Mouse (Mus musculus): ENCODE results near the gene Wdfy3. TPM values are rescaled to one million over a fixed set of nuclear protein-coding genes. Genes with fewer than 3 reads are reported as not detected.
"Not testable (repeated sequence)": the region's sequence is repeated elsewhere in the genome, so short reads cannot be mapped to it uniquely, and the experiment has no call there.

Wdfy3 gene
- polyA plus RNA-seq, 1 experiment from 2014 or later = 29.2 TPM

- H3K4me2 ChIP-seq (ENCODE audit: low read depth, low read length, severe bottlenecking) = no peak overlapping the region
- H3K36me3 ChIP-seq (ENCODE audit: control insufficient read depth, insufficient read depth, low read length) = peaks cover 18% of the 10 kb centered on the region; the same call in 1 of the 2 replicates
- H3K4me3 ChIP-seq (ENCODE audit: low read depth, low read length) = no peak overlapping the region
- DNase-seq (ENCODE audit: low spot score) (no peak), ATAC-seq (replicated peaks; ENCODE audit: low FRiP score) (no peak)
- 91% methylated on average over 3 of the region's 3 CpGs for WGBS
- no peak overlapping the region for H3K27ac ChIP-seq (ENCODE audit: low read depth, low read length)
- no peaks in the 10 kb centered on the region for H3K9me3 ChIP-seq (ENCODE audit: control insufficient read depth, low read length)
- no peaks in the 10 kb centered on the region for H3K4me1 ChIP-seq (replicated peaks; ENCODE audit: control insufficient read depth, insufficient read depth, low read length)
- no peak overlapping the region for H3K9ac ChIP-seq (ENCODE audit: low read length)
- no peaks in the 10 kb centered on the region for H3K27me3 ChIP-seq (ENCODE audit: control insufficient read depth, insufficient read depth, low read length)
These were observed 164.1 kb downstream of the Wdfy3 start for GRCm38 (mm10) chr5:101905624-101906023.

DNA sequence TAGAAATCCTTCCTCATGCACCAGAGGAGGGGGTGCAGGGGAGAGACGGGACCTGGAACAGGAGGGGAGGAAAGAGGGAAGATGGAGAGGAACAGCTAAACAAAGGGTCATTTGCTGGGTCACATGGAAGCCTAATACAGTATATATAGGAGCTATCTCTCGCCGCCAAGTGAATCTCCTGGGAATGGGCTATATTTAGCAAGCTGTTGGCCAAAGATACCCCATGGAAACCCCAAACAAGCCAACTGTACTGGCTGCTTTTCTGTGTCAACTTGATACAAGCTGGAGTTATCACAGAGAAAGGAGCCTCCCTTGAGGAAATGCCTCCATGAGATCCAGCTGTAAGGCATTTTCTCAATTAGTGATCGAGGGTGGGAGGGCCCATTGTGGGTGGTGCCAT lies 164.9 kb downstream of the Wdfy3 start:
- not testable (repeated sequence) for H3K4me2 ChIP-seq (ENCODE audit: low read depth, low read length, severe bottlenecking); DNase-seq (ENCODE audit: low spot score); H3K9me3 ChIP-seq (ENCODE audit: control insufficient read depth, low read length); H3K4me3 ChIP-seq (ENCODE audit: low read depth, low read length); H3K4me1 ChIP-seq (replicated peaks; ENCODE audit: control insufficient read depth, insufficient read depth, low read length); ATAC-seq (replicated peaks; ENCODE audit: low FRiP score); H3K27ac ChIP-seq (ENCODE audit: low read depth, low read length); H3K9ac ChIP-seq (ENCODE audit: low read length); H3K27me3 ChIP-seq (ENCODE audit: control insufficient read depth, insufficient read depth, low read length)
- H3K36me3 ChIP-seq (ENCODE audit: control insufficient read depth, insufficient read depth, low read length) = peaks cover 14% of the 10 kb centered on the region; the same call in 1 of the 2 replicates
- 91% methylated on average over 3 of the region's 4 CpGs for WGBS

DNA sequence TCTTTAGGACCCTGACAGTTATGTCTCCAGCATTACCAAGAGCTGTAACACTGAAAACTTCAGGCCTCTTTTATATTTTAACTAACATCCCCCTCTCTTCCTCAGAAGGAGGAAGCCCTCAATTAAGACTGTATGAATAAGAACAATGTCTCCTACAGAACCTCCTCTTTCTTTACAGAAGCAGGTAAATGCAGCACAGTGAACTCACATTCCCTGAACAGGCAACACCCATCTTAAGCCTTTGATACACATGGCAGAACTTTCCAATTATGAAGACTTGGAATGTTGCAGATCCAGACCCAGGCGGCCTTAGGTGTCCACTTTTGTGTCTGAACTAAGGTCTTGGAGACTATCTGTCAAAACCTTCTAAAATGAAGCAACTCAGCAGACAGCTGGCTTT lies 167.0 kb downstream of the Wdfy3 start:
- ATAC-seq (replicated peaks; ENCODE audit: low FRiP score) (no peak), DNase-seq (ENCODE audit: low spot score) (no peak)
- no peaks in the 10 kb centered on the region for H3K4me1 ChIP-seq (replicated peaks; ENCODE audit: control insufficient read depth, insufficient read depth, low read length)
- H3K4me2 ChIP-seq (ENCODE audit: low read depth, low read length, severe bottlenecking) = no peak overlapping the region
- H3K9me3 ChIP-seq (ENCODE audit: control insufficient read depth, low read length) = no peaks in the 10 kb centered on the region
- H3K27me3 ChIP-seq (ENCODE audit: control insufficient read depth, insufficient read depth, low read length) = no peaks in the 10 kb centered on the region
- no peak overlapping the region for H3K4me3 ChIP-seq (ENCODE audit: low read depth, low read length)
- WGBS = 85% methylated on average over 1 of the region's 1 CpGs
- H3K36me3 ChIP-seq (ENCODE audit: control insufficient read depth, insufficient read depth, low read length) = peaks cover 12% of the 10 kb centered on the region; the same call in 1 of the 2 replicates
- H3K9ac ChIP-seq (ENCODE audit: low read length) = no peak overlapping the region
- no peak overlapping the region for H3K27ac ChIP-seq (ENCODE audit: low read depth, low read length)

GRCm38 (mm10) chr5:101899981-101900380 lies 169.7 kb downstream of the Wdfy3 start:
- no peak for ATAC-seq (replicated peaks; ENCODE audit: low FRiP score)

DNA sequence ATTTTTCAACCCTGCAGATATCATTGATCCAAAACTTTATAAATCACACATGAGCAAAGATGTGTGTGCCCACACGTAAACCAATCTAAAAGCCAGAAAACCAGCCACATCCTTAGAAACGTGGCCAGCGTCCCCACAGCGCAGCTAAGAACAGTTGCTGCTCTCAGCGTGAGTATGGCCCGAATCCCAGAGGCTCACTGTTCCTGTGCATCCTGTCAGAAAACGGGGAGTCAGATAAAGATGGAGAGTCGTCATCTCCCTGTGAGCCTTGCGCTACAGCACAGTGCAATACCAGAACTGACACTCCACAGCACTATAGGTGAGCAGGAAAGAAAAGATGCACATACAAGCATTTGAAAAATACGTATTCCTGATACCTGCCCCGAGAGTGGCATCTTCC lies 172.9 kb downstream of the Wdfy3 start:
- ATAC-seq (replicated peaks; ENCODE audit: low FRiP score) = no peak
- no peaks in the 10 kb centered on the region; the same call in 1 of the 2 replicates for H3K36me3 ChIP-seq (ENCODE audit: control insufficient read depth, insufficient read depth, low read length)
- H3K9me3 ChIP-seq (ENCODE audit: control insufficient read depth, low read length) = no peaks in the 10 kb centered on the region
- no peaks in the 10 kb centered on the region for H3K4me1 ChIP-seq (replicated peaks; ENCODE audit: control insufficient read depth, insufficient read depth, low read length)
- no peak overlapping the region for H3K27ac ChIP-seq (ENCODE audit: low read depth, low read length)
- 95% methylated on average over 11 of the region's 11 CpGs for WGBS
- H3K4me2 ChIP-seq (ENCODE audit: low read depth, low read length, severe bottlenecking) = no peak overlapping the region
- no peaks in the 10 kb centered on the region for H3K27me3 ChIP-seq (ENCODE audit: control insufficient read depth, insufficient read depth, low read length)
- H3K4me3 ChIP-seq (ENCODE audit: low read depth, low read length) = no peak overlapping the region
- no peak for DNase-seq (ENCODE audit: low spot score)
- H3K9ac ChIP-seq (ENCODE audit: low read length) = no peak overlapping the region

More at GRCm38 (mm10) chr5:101899981-101900380, 169.7 kb downstream of the Wdfy3 start:
- Histone ChIP-seq H3K4me2 (ENCODE audit: low read depth, low read length, severe bottlenecking) (no peak overlapping the region), H3K4me1 (replicated peaks; ENCODE audit: control insufficient read depth, insufficient read depth, low read length) (no peaks in the 10 kb centered on the region), H3K36me3 (ENCODE audit: control insufficient read depth, insufficient read depth, low read length) (no peaks in the 10 kb centered on the region; the same call in 1 of the 2 replicates), H3K4me3 (ENCODE audit: low read depth, low read length) (no peak overlapping the region), H3K9ac (ENCODE audit: low read length) (no peak overlapping the region), H3K27ac (ENCODE audit: low read depth, low read length) (no peak overlapping the region), H3K27me3 (ENCODE audit: control insufficient read depth, insufficient read depth, low read length) (no peaks in the 10 kb centered on the region), H3K9me3 (ENCODE audit: control insufficient read depth, low read length) (no peaks in the 10 kb centered on the region)
- WGBS = 93% methylated on average over 15 of the region's 15 CpGs
- no peak for DNase-seq (ENCODE audit: low spot score)

- no peaks in the 10 kb centered on the region for H3K4me1 ChIP-seq (replicated peaks; ENCODE audit: control insufficient read depth, insufficient read depth, low read length)
- no peak overlapping the region for H3K4me3 ChIP-seq (ENCODE audit: low read depth, low read length)
- no peak overlapping the region for H3K4me2 ChIP-seq (ENCODE audit: low read depth, low read length, severe bottlenecking)
- no peaks in the 10 kb centered on the region for H3K27me3 ChIP-seq (ENCODE audit: control insufficient read depth, insufficient read depth, low read length)
- WGBS = 93% methylated on average over 18 of the region's 18 CpGs
- H3K9me3 ChIP-seq (ENCODE audit: control insufficient read depth, low read length) = no peaks in the 10 kb centered on the region
- H3K9ac ChIP-seq (ENCODE audit: low read length) = no peak overlapping the region
- DNase-seq (ENCODE audit: low spot score) (no peak), ATAC-seq (replicated peaks; ENCODE audit: low FRiP score) (no peak)
- no peaks in the 10 kb centered on the region; the same call in 1 of the 2 replicates for H3K36me3 ChIP-seq (ENCODE audit: control insufficient read depth, insufficient read depth, low read length)
- no peak overlapping the region for H3K27ac ChIP-seq (ENCODE audit: low read depth, low read length)
These were observed 173.7 kb downstream of the Wdfy3 start for GRCm38 (mm10) chr5:101895717-101896645.

- Histone ChIP-seq H3K4me3 (ENCODE audit: low read depth, low read length) (no peak overlapping the region), H3K27ac (ENCODE audit: low read depth, low read length) (no peak overlapping the region), H3K4me2 (ENCODE audit: low read depth, low read length, severe bottlenecking) (no peak overlapping the region), H3K36me3 (ENCODE audit: control insufficient read depth, insufficient read depth, low read length) (no peaks in the 10 kb centered on the region; the same call in 1 of the 2 replicates), H3K27me3 (ENCODE audit: control insufficient read depth, insufficient read depth, low read length) (no peaks in the 10 kb centered on the region), H3K9me3 (ENCODE audit: control insufficient read depth, low read length) (no peaks in the 10 kb centered on the region), H3K9ac (ENCODE audit: low read length) (no peak overlapping the region), H3K4me1 (replicated peaks; ENCODE audit: control insufficient read depth, insufficient read depth, low read length) (no peaks in the 10 kb centered on the region)
- WGBS = 95% methylated on average over 11 of the region's 11 CpGs
- DNase-seq (ENCODE audit: low spot score) (no peak), ATAC-seq (replicated peaks; ENCODE audit: low FRiP score) (no peak)
These were observed 174.6 kb downstream of the Wdfy3 start for GRCm38 (mm10) chr5:101895119-101895518.

GRCm38 (mm10) chr5:101893820-101894515 lies 175.8 kb downstream of the Wdfy3 start:
- Histone ChIP-seq H3K9me3 (ENCODE audit: control insufficient read depth, low read length) (no peaks in the 10 kb centered on the region), H3K4me3 (ENCODE audit: low read depth, low read length) (no peak overlapping the region), H3K9ac (ENCODE audit: low read length) (no peak overlapping the region), H3K4me2 (ENCODE audit: low read depth, low read length, severe bottlenecking) (no peak overlapping the region), H3K27ac (ENCODE audit: low read depth, low read length) (no peak overlapping the region), H3K4me1 (replicated peaks; ENCODE audit: control insufficient read depth, insufficient read depth, low read length) (no peaks in the 10 kb centered on the region), H3K27me3 (ENCODE audit: control insufficient read depth, insufficient read depth, low read length) (no peaks in the 10 kb centered on the region), H3K36me3 (ENCODE audit: control insufficient read depth, insufficient read depth, low read length) (peaks cover 3% of the 10 kb centered on the region; the same call in 1 of the 2 replicates)
- 82% methylated on average over 13 of the region's 13 CpGs for WGBS
- ATAC-seq (replicated peaks; ENCODE audit: low FRiP score) (no peak), DNase-seq (ENCODE audit: low spot score) (no peak)
